11 mouse cellular contexts compared by ENCODE assay signal in genomic region chr1:127015042-127015893, GRCm38 (mm10).
DNase-seq lines count a peak whose midpoint lies in the region; ATAC-seq and TF ChIP-seq lines count a peak whose summit lies in the region.
"Had no signal": no experiment of that assay in that cellular context is flagged by ENCODE, and none has a peak within 500 bp of the region (broad histone marks: within the 10 kb centered on the region; RNA-seq: fewer than 3 reads in every experiment).

No protein-coding gene starts in this region.

- no peak for TF ChIP-seq POLR2A in kidney, adult 2 months (IDR thresholded peaks at IDR 0.05; ENCODE audit: low read depth, low read length)

- H3K36me3 ChIP-seq in kidney, adult 2 months (ENCODE audit: control insufficient read depth, insufficient read depth, low read length) = no peaks in the 10 kb centered on the region
- no peaks in the 10 kb centered on the region for H3K36me3 ChIP-seq in kidney, embryonic 15.5 days
- no peaks in the 10 kb centered on the region for H3K36me3 ChIP-seq in forebrain, embryonic 13.5 days (ENCODE audit: poor library complexity, severe bottlenecking)
- no peaks in the 10 kb centered on the region for H3K36me3 ChIP-seq in kidney, postnatal 0 days (ENCODE audit: insufficient read depth, low read length)
- no peaks in the 10 kb centered on the region for H3K36me3 ChIP-seq in neural tube, embryonic 14.5 days (ENCODE audit: control insufficient read depth, insufficient read depth, low read length)
- H3K36me3 ChIP-seq: heart, embryonic 15.5 days had no signal

- H3K4me3 ChIP-seq in kidney, adult 2 months (ENCODE audit: insufficient read depth, low read depth, low read length) = no peak overlapping the region
- H3K4me3 ChIP-seq in kidney, embryonic 15.5 days (replicated peaks) = no peak overlapping the region
- H3K4me3 ChIP-seq in forebrain, embryonic 13.5 days = no peak overlapping the region
- H3K4me3 ChIP-seq in kidney, postnatal 0 days (replicated peaks; ENCODE audit: low read depth, low read length) = no peak overlapping the region
- H3K4me3 ChIP-seq in neural tube, embryonic 14.5 days (ENCODE audit: low read depth, low read length) = no peak overlapping the region
- H3K4me3 ChIP-seq: heart, embryonic 15.5 days had no signal

- no peaks in the 10 kb centered on the region for H3K27me3 ChIP-seq in kidney, adult 2 months (replicated peaks; ENCODE audit: control insufficient read depth, insufficient read depth, low read length)
- H3K27me3 ChIP-seq in kidney, embryonic 15.5 days = no peaks in the 10 kb centered on the region
- H3K27me3 ChIP-seq in forebrain, embryonic 13.5 days = no peaks in the 10 kb centered on the region
- H3K27me3 ChIP-seq in kidney, postnatal 0 days (ENCODE audit: insufficient read depth, low read length) = no peaks in the 10 kb centered on the region
- H3K27me3 ChIP-seq in neural tube, embryonic 14.5 days (ENCODE audit: control insufficient read depth, insufficient read depth, low read length) = no peaks in the 10 kb centered on the region
- H3K27me3 ChIP-seq: heart, embryonic 15.5 days had no signal

- no peak for ATAC-seq in kidney, embryonic 15.5 days (replicated peaks; ENCODE audit: low FRiP score)
- peak; percentile 88 for ATAC-seq in forebrain, embryonic 13.5 days
- ATAC-seq in kidney, postnatal 0 days (replicated peaks; ENCODE audit: low FRiP score, low read depth) = no peak; the same call in 1 of the 2 replicates
- peak; percentile 84 for ATAC-seq in neural tube, embryonic 14.5 days (ENCODE audit: low read depth)

- peak; percentile 87 for DNase-seq in kidney, adult 2 months
- DNase-seq in kidney, postnatal 0 days (ENCODE audit: low spot score) = peak; percentile 15
- DNase-seq in layer of hippocampus, adult 11-12 months (ENCODE audit: low spot score) = no peak
- DNase-seq in cerebellum, adult 11-12 months = no peak
- DNase-seq in thymus, postnatal 25 days = no peak
- DNase-seq: right cerebral cortex, postnatal 25 days had no signal

- H3K9me3 ChIP-seq in kidney, embryonic 15.5 days (replicated peaks) = no peaks in the 10 kb centered on the region
- H3K9me3 ChIP-seq in forebrain, embryonic 13.5 days (replicated peaks) = no peaks in the 10 kb centered on the region
- no peaks in the 10 kb centered on the region for H3K9me3 ChIP-seq in kidney, postnatal 0 days (replicated peaks; ENCODE audit: low read length)
- no peaks in the 10 kb centered on the region for H3K9me3 ChIP-seq in neural tube, embryonic 14.5 days (ENCODE audit: control insufficient read depth, low read length)
- H3K9me3 ChIP-seq: heart, embryonic 15.5 days had no signal

- no peak for TF ChIP-seq CTCF in kidney, adult 2 months (conservative IDR thresholded peaks at IDR 0.05; ENCODE audit: insufficient read depth, insufficient read length, low read depth, low read length)
- TF ChIP-seq CTCF in kidney, postnatal 0 days (IDR thresholded peaks at IDR 0.05; ENCODE audit: low read depth) = no peak

- H3K4me2 ChIP-seq in kidney, embryonic 15.5 days = no peak overlapping the region
- H3K4me2 ChIP-seq in forebrain, embryonic 13.5 days = peak overlapping the region; percentile 1; the same call in 1 of the 2 replicates
- no peak overlapping the region for H3K4me2 ChIP-seq in kidney, postnatal 0 days (ENCODE audit: low read length)
- no peak overlapping the region for H3K4me2 ChIP-seq in neural tube, embryonic 14.5 days (ENCODE audit: low read depth, low read length)
- H3K4me2 ChIP-seq: heart, embryonic 15.5 days; liver, embryonic 11.5 days had no signal

- WGBS in kidney, adult 2 months = 37% methylated on average over 8 of the region's 8 CpGs
- WGBS in kidney, embryonic 15.5 days = 33% methylated on average over 8 of the region's 8 CpGs
- 11% methylated on average over 8 of the region's 8 CpGs for WGBS in forebrain, embryonic 13.5 days
- 30% methylated on average over 8 of the region's 8 CpGs for WGBS in kidney, postnatal 0 days
- WGBS in neural tube, embryonic 14.5 days = 21% methylated on average over 8 of the region's 8 CpGs

- H3K4me1 ChIP-seq in kidney, adult 2 months (ENCODE audit: control insufficient read depth, insufficient read depth, low read length) = no peaks in the 10 kb centered on the region
- 0 out of 2 replicates have a peak, but pooled peaks cover 7% of the 10 kb centered on the region for H3K4me1 ChIP-seq in kidney, embryonic 15.5 days
- H3K4me1 ChIP-seq in forebrain, embryonic 13.5 days = peaks cover 22% of the 10 kb centered on the region
- no peaks in the 10 kb centered on the region for H3K4me1 ChIP-seq in kidney, postnatal 0 days (replicated peaks; ENCODE audit: insufficient read depth, low read length)
- H3K4me1 ChIP-seq in neural tube, embryonic 14.5 days (ENCODE audit: control insufficient read depth, insufficient read depth, low read length) = peaks cover 7% of the 10 kb centered on the region; the same call in 1 of the 2 replicates
- H3K4me1 ChIP-seq: heart, embryonic 15.5 days had no signal

- H3K27ac ChIP-seq in kidney, adult 2 months (ENCODE audit: insufficient read depth, low read depth, low read length) = no peak overlapping the region
- H3K27ac ChIP-seq in kidney, embryonic 15.5 days = no peak overlapping the region
- H3K27ac ChIP-seq in forebrain, embryonic 13.5 days = peak overlapping the region; percentile 62
- no peak overlapping the region for H3K27ac ChIP-seq in kidney, postnatal 0 days
- peak overlapping the region; percentile 60 for H3K27ac ChIP-seq in neural tube, embryonic 14.5 days (ENCODE audit: low read depth, low read length)
- H3K27ac ChIP-seq: heart, embryonic 15.5 days had no signal

- no peak overlapping the region for H3K9ac ChIP-seq in kidney, embryonic 15.5 days
- no peak overlapping the region; the same call in 1 of the 2 replicates for H3K9ac ChIP-seq in forebrain, embryonic 13.5 days
- no peak overlapping the region for H3K9ac ChIP-seq in kidney, postnatal 0 days (ENCODE audit: low read depth, low read length)
- no peak overlapping the region; the same call in 1 of the 2 replicates for H3K9ac ChIP-seq in neural tube, embryonic 14.5 days (replicated peaks; ENCODE audit: low read depth, low read length)
- H3K9ac ChIP-seq: heart, embryonic 15.5 days had no signal

Comparison
In these comparisons a context has a peak if more than half of its experiments do, and no peak if none do; other contexts are left out.
1. DNase-seq: peak in kidney, adult 2 months (single experiment) and kidney, postnatal 0 days (single experiment); none in layer of hippocampus, adult 11-12 months (single experiment), cerebellum, adult 11-12 months (single experiment) and thymus, postnatal 25 days (single experiment).
2. H3K27ac ChIP-seq: peak in forebrain, embryonic 13.5 days (single experiment) and neural tube, embryonic 14.5 days (single experiment); none in kidney, adult 2 months (single experiment), kidney, embryonic 15.5 days (single experiment) and kidney, postnatal 0 days (single experiment).
3. ATAC-seq: peak in forebrain, embryonic 13.5 days (single experiment) and neural tube, embryonic 14.5 days (single experiment); none in kidney, embryonic 15.5 days (single experiment) and kidney, postnatal 0 days (single experiment).